In genomic region chr1:182162951-182163350, GRCm38 (mm10) we compare ENCODE assay signal across 19 mouse cellular contexts. TPM values are rescaled to one million over a fixed set of nuclear protein-coding genes. Genes with fewer than 3 reads are reported as not detected.
DNase-seq lines count a peak whose midpoint lies in the region; ATAC-seq lines count a peak whose summit lies in the region.
"Had no signal": no experiment of that assay in that cellular context is flagged by ENCODE, and none has a peak within 500 bp of the region (broad histone marks: within the 10 kb centered on the region; RNA-seq: fewer than 3 reads in every experiment).

No protein-coding gene starts in this region.

- ATAC-seq in granulocyte monocyte progenitor cell, adult 5-6 weeks (replicated peaks; ENCODE audit: poor library complexity, severe bottlenecking) = peak; percentile 27; the same call in 1 of the 2 replicates
- ATAC-seq: forebrain, embryonic 14.5 days; hindbrain, postnatal 0 days; intestine, postnatal 0 days had no signal

- peak; percentile 11 for DNase-seq in testis, postnatal 10 days (ENCODE audit: low spot score)
- no peak for DNase-seq in testis, postnatal 14 days (ENCODE audit: low spot score)
- peak; percentile 95 for DNase-seq in ES-CJ7 (ENCODE audit: low read depth, low spot score)
- no peak for DNase-seq in left cerebral cortex, postnatal 4 days
- DNase-seq in right cerebral cortex, postnatal 36 days (ENCODE audit: low spot score in 2 of 2) = no peak
- no peak for DNase-seq in spleen, postnatal 14 days (ENCODE audit: low spot score in 2 of 2)
- DNase-seq: adrenal gland, postnatal 10 days; cerebellum, adult 9-10 months; gastrocnemius, postnatal 25 days; kidney, postnatal 10 days; lung, adult 2 months; midbrain, embryonic 14.5 days had no signal

- intact Hi-C loops in left cerebral cortex, postnatal 4 days (cut with DNase I) = no loop called here

RNA-seq across cellular contexts. Expression of gene Vmn1r1, which starts 1.3 kb away (rescaled TPM):
- total RNA-seq in granulocyte monocyte progenitor cell, adult 5-6 weeks (2014; fragmentation: Nextera tagmentation) = not detected in 2 replicates
- total RNA-seq in granulocyte monocyte progenitor cell, adult 5-6 weeks (2017) = not detected in 2 replicates
- total RNA-seq in left cerebral cortex, postnatal 4 days (2021) = not detected
- total RNA-seq: adrenal gland, postnatal 10 days; common myeloid progenitor, adult 5-6 weeks; gastrocnemius, postnatal 25 days; hindbrain, postnatal 0 days; layer of hippocampus, adult 2 months; left cerebral cortex, postnatal 36 days had no signal

RNA-seq across cellular contexts. Expression of gene Srp9, which starts 38.4 kb away (rescaled TPM):
- total RNA-seq in granulocyte monocyte progenitor cell, adult 5-6 weeks (2014; fragmentation: Nextera tagmentation) = 147 and 167 TPM in 2 replicates
- total RNA-seq in granulocyte monocyte progenitor cell, adult 5-6 weeks (2017) = 168 and 203 TPM in 2 replicates
- total RNA-seq in left cerebral cortex, postnatal 4 days (2021) = 10 to 100 TPM; 46.2 to 46.6 TPM

Comparison
In these comparisons a context has a peak if more than half of its experiments do, and no peak if none do; other contexts are left out.
1. DNase-seq: peak in testis, postnatal 10 days (single experiment) and ES-CJ7 (single experiment); none in testis, postnatal 14 days (single experiment), left cerebral cortex, postnatal 4 days (single experiment), right cerebral cortex, postnatal 36 days (0 of 2) and spleen, postnatal 14 days (0 of 2).